Mouse (Mus musculus) embryonic facial prominence, embryonic 15.5 days (tissue): ENCODE measurements around the gene Med22. TPM values are rescaled to one million over a fixed set of nuclear protein-coding genes. Genes with fewer than 3 reads are reported as not detected.
A peak's percentile ranks its signal among the peaks of the same experiment; 100 is the strongest.

Experiments used
- ATAC-seq: fragments of 200-750 bp; cut with Nextera tagmentation; 2 replicates; pipeline ENCODE4 v1.8.0; 2017; ENCODE audit warnings: low read depth, moderate TSS enrichment; ENCODE audit not compliant: insufficient number of reproducible peaks, low FRiP score, low TSS enrichment
- H3K27ac ChIP-seq: fragments of 300-500 bp; sonication (generic); replicated peaks from 2 replicates; pipeline ENCODE4 v1.5.1; 2015; ENCODE audit warnings: mild to moderate bottlenecking, inconsistent platforms
- H3K27me3 ChIP-seq: fragments of 300-500 bp; sonication (generic); 2 replicates; pipeline ENCODE4 v1.6.1; 2015; ENCODE audit warnings: inconsistent platforms
- H3K36me3 ChIP-seq: fragments of 300-500 bp; sonication (generic); 2 replicates; pipeline ENCODE4 v1.6.1; 2015; ENCODE audit warnings: mild to moderate bottlenecking, inconsistent platforms
- H3K4me1 ChIP-seq: fragments of 300-500 bp; sonication (generic); 2 replicates; pipeline ENCODE4 v1.6.1; 2015; ENCODE audit warnings: inconsistent platforms
- H3K4me2 ChIP-seq: fragments of 300-500 bp; sonication (generic); replicated peaks from 2 replicates; pipeline ENCODE4 v1.6.1; 2015; ENCODE audit warnings: mild to moderate bottlenecking, inconsistent platforms
- H3K4me3 ChIP-seq: fragments of 300-500 bp; sonication (generic); replicated peaks from 2 replicates; pipeline ENCODE4 v1.5.1; 2015; ENCODE audit warnings: mild to moderate bottlenecking, inconsistent platforms
- H3K9ac ChIP-seq: fragments of 300-500 bp; sonication (generic); 2 replicates; pipeline ENCODE4 v1.6.1; 2015; ENCODE audit warnings: inconsistent platforms
- H3K9me3 ChIP-seq: fragments of 300-500 bp; sonication (generic); replicated peaks from 2 replicates; pipeline ENCODE4 v1.6.1; 2016; ENCODE audit warnings: inconsistent platforms
- WGBS: fragments of 180-500 bp; shearing (Covaris S2); methylation state at CpG from one replicate; pipeline ENCODE4 v1.1.7; 2015; 5-methylcytosine and 5-hydroxymethylcytosine counted together
- polyA plus RNA-seq: library from polyadenylated mRNA; unstranded; fragments of >200 nt; fragmentation: Nextera tagmentation; extraction: Ambion mirVana; gene quantifications from 2 replicates; pipeline ENCODE4 v1.2.1, GENCODE M21; 2015

The Med22 gene
- polyA plus RNA-seq, 1 experiment from 2014 or later: 56.4 TPM

GRCm38 (mm10) chr2:26914148-26914941 is 3.9 kb upstream of the Med22 start:
- WGBS: 65% methylated on average over 8 of the region's 8 CpGs
- no peak overlapping the region for H3K27ac ChIP-seq
- no peaks in the 10 kb centered on the region for H3K27me3 ChIP-seq
- H3K4me1 ChIP-seq: peaks cover 53% of the 10 kb centered on the region
- H3K4me2 ChIP-seq: 0 out of 2 replicates have a peak overlapping the region, but pooled peaks have one; percentile 96
- no peak for ATAC-seq
- H3K36me3 ChIP-seq: peaks cover 38% of the 10 kb centered on the region
- no peaks in the 10 kb centered on the region for H3K9me3 ChIP-seq
- 0 out of 2 replicates have a peak overlapping the region, but pooled peaks have one; percentile 3 for H3K4me3 ChIP-seq
- H3K9ac ChIP-seq: no peak overlapping the region

- Histone ChIP-seq H3K4me3 (0 out of 2 replicates have a peak overlapping the region, but pooled peaks have one; percentile 3), H3K27ac (no peak overlapping the region), H3K4me1 (peaks cover 61% of the 10 kb centered on the region), H3K27me3 (no peaks in the 10 kb centered on the region), H3K9me3 (no peaks in the 10 kb centered on the region), H3K9ac (no peak overlapping the region), H3K36me3 (peaks cover 31% of the 10 kb centered on the region), H3K4me2 (no peak overlapping the region)
- 81% methylated on average over 17 of the region's 17 CpGs for WGBS
- ATAC-seq: no peak
Observed at GRCm38 (mm10) chr2:26913416-26914147, 3.1 kb upstream of the Med22 start.

- peak overlapping the region; percentile 61 for H3K4me3 ChIP-seq
- H3K27ac ChIP-seq: no peak overlapping the region
- 60% methylated on average over 5 of the region's 5 CpGs for WGBS
- ATAC-seq: no peak
- H3K9me3 ChIP-seq: no peaks in the 10 kb centered on the region
- peak overlapping the region; percentile 91 for H3K4me2 ChIP-seq
- H3K27me3 ChIP-seq: no peaks in the 10 kb centered on the region
- peaks cover 65% of the 10 kb centered on the region for H3K4me1 ChIP-seq
- H3K9ac ChIP-seq: peak overlapping the region; percentile 91
- H3K36me3 ChIP-seq: peaks cover 34% of the 10 kb centered on the region
Observed at GRCm38 (mm10) chr2:26912253-26912770, 1.8 kb upstream of the Med22 start.

- peak overlapping the region; percentile 93 for H3K27ac ChIP-seq
- peaks cover 59% of the 10 kb centered on the region for H3K4me1 ChIP-seq
- ATAC-seq: 0 out of 2 replicates have a peak, but pooled peaks have one; percentile 30
- peak overlapping the region; percentile 91 for H3K9ac ChIP-seq
- no peaks in the 10 kb centered on the region for H3K9me3 ChIP-seq
- WGBS: 1% methylated on average over 37 of the region's 37 CpGs
- peak overlapping the region; percentile 61 for H3K4me3 ChIP-seq
- peaks cover 45% of the 10 kb centered on the region for H3K36me3 ChIP-seq
- no peaks in the 10 kb centered on the region for H3K27me3 ChIP-seq
- H3K4me2 ChIP-seq: peak overlapping the region; percentile 91
Observed at GRCm38 (mm10) chr2:26910994-26911765, 703 bp upstream of the Med22 start.

- peak overlapping the region; percentile 63 for H3K4me2 ChIP-seq
- ATAC-seq: no peak
- H3K36me3 ChIP-seq: peaks cover 63% of the 10 kb centered on the region
- H3K9ac ChIP-seq: peak overlapping the region; percentile 61
- peaks cover 45% of the 10 kb centered on the region for H3K4me1 ChIP-seq
- peak overlapping the region; percentile 61 for H3K4me3 ChIP-seq
- H3K27ac ChIP-seq: peak overlapping the region; percentile 87
- no peaks in the 10 kb centered on the region for H3K9me3 ChIP-seq
- no peaks in the 10 kb centered on the region for H3K27me3 ChIP-seq
Observed at GRCm38 (mm10) chr2:26909387-26909784, 1.1 kb downstream of the Med22 start.

GRCm38 (mm10) chr2:26908710-26909386 is 1.6 kb downstream of the Med22 start:
- Histone ChIP-seq H3K9ac (peak overlapping the region; percentile 61), H3K4me1 (peaks cover 47% of the 10 kb centered on the region), H3K4me2 (peak overlapping the region; percentile 63), H3K27ac (no peak overlapping the region), H3K4me3 (peak overlapping the region; percentile 61), H3K27me3 (no peaks in the 10 kb centered on the region), H3K36me3 (peaks cover 59% of the 10 kb centered on the region), H3K9me3 (no peaks in the 10 kb centered on the region)
- no peak for ATAC-seq
- 75% methylated on average over 18 of the region's 18 CpGs for WGBS

GRCm38 (mm10) chr2:26907109-26907508 is 3.4 kb downstream of the Med22 start:
- Histone ChIP-seq H3K4me2 (no peak overlapping the region), H3K27me3 (no peaks in the 10 kb centered on the region), H3K9ac (no peak overlapping the region), H3K27ac (no peak overlapping the region), H3K9me3 (no peaks in the 10 kb centered on the region), H3K4me3 (no peak overlapping the region), H3K36me3 (peaks cover 42% of the 10 kb centered on the region), H3K4me1 (peaks cover 43% of the 10 kb centered on the region)
- ATAC-seq: no peak
- 58% methylated on average over 4 of the region's 4 CpGs for WGBS

GRCm38 (mm10) chr2:26906431-26906830 is 4.0 kb downstream of the Med22 start:
- Histone ChIP-seq H3K27ac (no peak overlapping the region), H3K36me3 (peaks cover 39% of the 10 kb centered on the region), H3K9me3 (no peaks in the 10 kb centered on the region), H3K4me3 (no peak overlapping the region), H3K4me1 (peaks cover 44% of the 10 kb centered on the region), H3K9ac (no peak overlapping the region), H3K27me3 (no peaks in the 10 kb centered on the region), H3K4me2 (no peak overlapping the region)
- ATAC-seq: no peak
- whole genome bisulfite sequencing: 95% methylated on average over 3 of the region's 3 CpGs

GRCm38 (mm10) chr2:26905936-26906335 is 4.5 kb downstream of the Med22 start:
- Histone ChIP-seq H3K27ac (no peak overlapping the region), H3K4me2 (no peak overlapping the region), H3K36me3 (peaks cover 39% of the 10 kb centered on the region), H3K4me3 (no peak overlapping the region), H3K9me3 (no peaks in the 10 kb centered on the region), H3K4me1 (peaks cover 47% of the 10 kb centered on the region), H3K27me3 (no peaks in the 10 kb centered on the region), H3K9ac (no peak overlapping the region)
- no peak for ATAC-seq
- 84% methylated on average over 2 of the region's 2 CpGs for WGBS

GRCm38 (mm10) chr2:26903311-26903710 is 7.2 kb downstream of the Med22 start:
- H3K36me3 ChIP-seq: peaks cover 59% of the 10 kb centered on the region
- ATAC-seq: no peak
- H3K4me1 ChIP-seq: peaks cover 39% of the 10 kb centered on the region
- peak overlapping the region; percentile 67 for H3K9ac ChIP-seq
- no peaks in the 10 kb centered on the region for H3K27me3 ChIP-seq
- peak overlapping the region; percentile 93 for H3K27ac ChIP-seq
- WGBS: 8% methylated on average over 7 of the region's 7 CpGs
- H3K4me3 ChIP-seq: peak overlapping the region; percentile 87
- no peaks in the 10 kb centered on the region for H3K9me3 ChIP-seq
- H3K4me2 ChIP-seq: peak overlapping the region; percentile 73
